Mouse (Mus musculus) layer of hippocampus, postnatal 25 days (tissue): Measurements from ENCODE around the gene C130079G13Rik. TPM values are rescaled to one million over a fixed set of nuclear protein-coding genes. Genes with fewer than 3 reads are reported as not detected.
"Not testable (repeated sequence)": the region's sequence is repeated elsewhere in the genome, so short reads cannot be mapped to it uniquely, and the experiment has no call there.

ENCODE experiments used
- DNase-seq, 2 experiments: peaks; one replicate each; pipeline ENCODE4 v3.0.0; 2022; ENCODE audit warnings: mixed read lengths in 2 of 2, low spot score in 1 of 2; ENCODE audit errors: extremely low spot score in 1 of 2
- total RNA-seq, 2 experiments: library from RNA; stranded (reverse); gene quantifications; 2 replicates each; pipeline ENCODE4 v1.2.3; 2021

The C130079G13Rik gene
- total RNA-seq: not detected

DNA sequence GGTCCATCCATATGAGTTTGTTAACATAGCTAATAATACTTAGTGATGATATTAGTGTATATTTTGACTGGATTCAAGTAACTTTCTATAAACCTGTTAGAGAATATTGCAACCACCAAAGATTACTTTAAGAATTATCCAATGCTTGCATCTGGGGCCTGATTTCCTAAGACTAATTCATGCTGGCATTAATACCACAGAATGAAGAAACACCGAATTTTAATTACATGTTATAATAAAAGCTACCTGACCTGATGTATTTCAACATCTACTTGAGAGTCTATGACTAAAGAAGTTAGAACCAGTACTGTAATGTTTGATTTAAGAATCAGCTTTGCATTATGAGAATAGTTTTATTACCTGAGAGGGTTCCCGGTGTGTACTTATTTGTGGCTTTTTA is at the start of gene C130079G13Rik:
Gene C130079G13Rik, plus strand, starts transcription at position 301 of the 400 bp plus-strand sequence.
- no peak for DNase-seq

DNA sequence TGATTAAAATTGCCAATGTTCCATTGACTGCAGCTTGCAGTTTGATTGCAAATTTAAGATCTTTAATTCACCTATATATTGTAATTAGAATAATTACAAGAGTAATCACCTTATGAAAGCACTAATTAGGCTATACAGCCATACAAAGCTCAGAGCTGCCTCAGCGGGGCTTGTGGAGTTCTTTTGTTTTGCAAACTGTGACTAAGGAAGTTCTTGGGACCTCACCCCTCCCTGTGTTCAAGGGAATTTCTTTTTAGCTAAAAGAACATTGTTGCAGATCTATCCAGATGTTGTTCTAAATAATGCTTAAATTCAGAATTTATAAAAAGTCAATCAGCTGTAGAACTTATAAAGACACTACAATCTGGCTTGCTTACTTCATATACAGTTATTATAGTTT is 47.4 kb upstream of the C130079G13Rik start:
- DNase-seq: not testable (repeated sequence)

DNA sequence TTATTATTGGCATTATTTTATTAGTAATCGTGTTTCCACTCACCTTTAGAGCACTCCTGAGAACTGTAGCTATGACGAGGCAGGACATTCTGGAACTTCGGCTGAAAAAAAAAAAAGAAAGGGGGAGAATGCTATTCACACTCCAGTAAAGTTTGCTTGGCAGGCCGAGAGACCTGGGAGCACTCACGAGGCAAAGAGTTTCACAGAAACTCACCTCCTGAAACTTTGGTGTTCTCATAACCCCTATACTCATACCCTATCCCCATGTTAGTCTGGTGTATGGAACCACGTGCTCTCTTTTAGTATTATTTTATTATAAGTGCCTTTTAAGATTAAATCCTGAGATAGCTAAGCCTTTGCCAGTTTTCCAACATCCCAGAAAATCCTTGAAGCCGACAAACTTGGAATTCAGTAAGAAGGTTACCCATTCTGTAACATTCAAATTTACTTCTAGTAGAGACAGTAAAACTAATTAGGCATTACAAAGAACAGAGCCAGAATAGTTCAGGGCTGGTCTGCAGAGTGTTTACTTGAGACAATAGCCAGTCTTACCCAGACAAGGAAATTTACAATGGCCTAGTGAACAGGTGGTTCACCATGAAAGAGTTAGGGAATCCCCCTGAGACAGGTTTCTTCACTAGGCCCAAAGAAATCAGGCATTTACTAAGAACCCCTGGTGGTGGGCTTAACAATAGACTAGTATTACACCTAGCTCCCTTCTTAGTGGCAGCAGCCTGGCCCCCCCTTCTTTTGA is 45.0 kb upstream of the C130079G13Rik start:
- DNase-seq: not testable (repeated sequence)

DNA sequence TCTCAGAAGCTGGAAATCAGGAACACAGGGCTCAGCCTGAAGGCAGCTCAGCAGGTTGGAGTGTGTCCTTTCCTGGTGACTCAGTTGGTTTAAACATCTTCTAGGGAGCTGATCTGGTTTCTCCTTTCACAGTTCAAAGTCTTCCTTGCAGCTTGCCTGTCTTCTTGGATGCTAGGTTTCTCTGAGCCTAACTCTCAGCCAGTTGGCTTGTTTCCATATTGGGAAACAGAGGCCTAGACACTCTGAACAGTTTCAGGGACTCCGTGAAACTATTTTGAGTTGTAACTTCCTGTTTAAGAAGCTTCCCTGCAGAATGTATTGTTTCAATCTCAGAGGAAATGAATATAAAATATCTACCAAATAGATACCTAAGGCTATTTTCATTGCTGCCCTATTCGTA is 31.7 kb upstream of the C130079G13Rik start:
- DNase-seq: no peak

DNA sequence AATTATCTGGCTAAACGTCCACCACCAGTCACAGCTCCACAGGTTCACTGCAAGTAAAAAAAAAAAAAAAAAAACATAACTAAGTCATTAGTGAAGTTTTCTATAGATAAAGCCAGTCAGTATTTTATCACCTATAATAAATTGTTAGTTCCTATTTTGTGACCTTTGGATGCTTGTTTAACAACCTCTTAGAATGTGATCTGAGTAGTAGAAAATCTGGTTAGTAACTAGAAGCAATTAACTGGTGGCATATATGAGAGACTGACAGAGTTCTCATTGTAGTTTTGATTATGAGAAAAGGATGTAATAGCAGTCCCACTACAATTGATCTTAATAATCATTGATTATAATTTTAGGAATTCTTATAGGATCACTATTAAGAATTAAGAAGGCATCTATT is 9.6 kb downstream of the C130079G13Rik start:
- no peak for DNase-seq

DNA sequence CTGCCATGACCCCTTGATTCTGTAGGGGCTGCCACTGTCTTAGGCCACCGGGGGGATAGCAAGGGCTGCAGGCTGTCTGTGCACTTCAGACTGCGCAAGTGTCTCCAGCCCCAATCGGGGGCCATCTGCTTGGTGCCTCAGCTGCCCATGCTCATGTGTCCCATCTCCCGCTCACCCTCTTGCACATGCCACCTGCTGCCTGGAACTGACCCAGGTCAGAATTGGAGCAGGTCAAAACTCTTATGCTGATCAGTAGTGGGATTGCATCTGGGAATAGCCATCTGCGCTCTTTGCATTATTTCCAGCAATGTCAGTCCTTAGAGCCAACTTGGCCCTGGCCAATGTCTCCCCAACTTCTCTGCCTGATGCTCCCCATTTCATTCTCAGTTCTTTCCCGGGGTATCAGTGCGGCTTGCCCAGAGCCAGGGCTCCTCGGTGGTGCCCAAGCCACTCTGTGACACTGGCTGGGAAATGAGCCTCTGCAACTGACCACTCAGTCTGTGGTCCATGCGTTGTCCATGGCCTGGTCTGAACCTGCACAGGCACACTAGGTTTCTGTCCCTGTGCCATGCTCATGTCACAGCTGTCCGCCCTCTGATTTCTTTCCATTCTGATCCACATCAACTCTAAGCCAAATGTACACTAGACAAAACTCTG is 22.4 kb downstream of the C130079G13Rik start:
- no peak for DNase-seq

DNA sequence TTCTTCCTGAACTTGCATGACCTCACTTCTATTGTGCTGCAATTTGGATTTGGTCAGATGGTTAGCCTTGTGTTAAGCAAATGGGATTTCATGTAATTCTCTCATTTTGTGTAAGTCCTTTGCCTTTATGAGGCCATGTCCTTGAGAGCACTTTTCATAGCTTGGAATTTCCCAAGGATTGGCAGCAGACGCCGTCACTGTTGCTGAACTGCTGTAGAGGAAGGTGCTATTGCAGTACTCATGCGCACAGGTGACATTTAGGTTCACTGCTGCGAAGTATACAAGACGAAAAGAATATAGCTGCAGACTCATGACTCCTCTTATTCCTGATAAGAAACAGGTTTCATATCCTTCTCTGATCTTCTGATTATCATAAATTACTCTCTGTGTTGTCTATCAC is 45.9 kb downstream of the C130079G13Rik start:
- no peak for DNase-seq

DNA sequence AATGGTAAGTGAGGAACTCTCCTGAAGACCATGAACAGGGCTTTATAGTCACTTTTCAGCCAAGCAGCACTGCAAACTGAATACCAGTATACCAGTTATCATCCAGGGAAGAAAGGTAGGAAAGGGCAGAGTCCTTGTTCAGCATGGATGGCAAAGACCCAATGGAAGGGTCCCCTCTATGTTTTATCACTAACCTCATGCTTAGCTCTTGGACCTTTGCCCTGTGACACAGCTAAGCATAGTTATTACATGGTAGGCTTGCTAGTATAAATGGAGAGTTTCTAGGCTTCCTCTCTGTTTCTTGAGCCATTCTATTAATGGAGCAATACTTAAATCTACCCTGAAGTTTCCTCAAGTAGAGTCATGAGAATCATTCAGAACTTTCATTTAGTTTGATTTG is 49.6 kb downstream of the C130079G13Rik start:
- DNase-seq: no peak

Other genes starting within 250 kb of the C130079G13Rik start
- not detected for gene Gm5538, start 195.4 kb upstream of the C130079G13Rik start, total RNA-seq
- gene Gm8298, start 64.2 kb upstream of the C130079G13Rik start, total RNA-seq: not detected
- gene Aadacl2, start 81.5 kb downstream of the C130079G13Rik start, total RNA-seq: not detected
- gene Aadac, start 100.5 kb downstream of the C130079G13Rik start, total RNA-seq: not detected
- not detected for gene Sucnr1, start 156.7 kb downstream of the C130079G13Rik start, total RNA-seq